Mouse (Mus musculus): ENCODE results near the gene Flywch1.

The Flywch1 gene

GRCm38 (mm10) chr17:23778447-23778846 lies 7.0 kb upstream of the Flywch1 start:
- CTCF ChIA-PET: no interaction called here

- CTCF ChIA-PET: no interaction called here
Observed at GRCm38 (mm10) chr17:23777141-23777540, 5.7 kb upstream of the Flywch1 start.

- CTCF ChIA-PET: no interaction called here
Observed at GRCm38 (mm10) chr17:23776216-23776615, 4.8 kb upstream of the Flywch1 start.

- CTCF ChIA-PET: interaction anchor here (1.0 to 1.4 kb wide), 3 partner anchors 56 to 68 kb away, joined by 3 to 5 read pairs (median 4); no protein-coding TSS in a partner anchor
Observed at GRCm38 (mm10) chr17:23774090-23774489, 2.7 kb upstream of the Flywch1 start.

GRCm38 (mm10) chr17:23773676-23774075 lies 2.3 kb upstream of the Flywch1 start:
- CTCF ChIA-PET: interaction anchor here (0.9 to 1.4 kb wide), 4 partner anchors 57 to 76 kb away, joined by 3 to 5 read pairs (median 4); no protein-coding TSS in a partner anchor

GRCm38 (mm10) chr17:23772219-23772556 lies 786 bp upstream of the Flywch1 start:
- CTCF ChIA-PET: interaction anchor here (0.8 kb wide), 1 partner anchor 24 kb away, joined by 3 read pairs; no protein-coding TSS in a partner anchor

- CTCF ChIA-PET: interaction anchor here (1.2 kb wide), 1 partner anchor 31 kb away, joined by 3 read pairs; no protein-coding TSS in a partner anchor
Observed at GRCm38 (mm10) chr17:23770896-23771283, 512 bp downstream of the Flywch1 start.

- CTCF ChIA-PET: interaction anchor here (0.7 to 1.2 kb wide), 2 partner anchors 28 to 31 kb away, joined by 3 read pairs; no protein-coding TSS in a partner anchor
Observed at GRCm38 (mm10) chr17:23770493-23770892, 909 bp downstream of the Flywch1 start.

GRCm38 (mm10) chr17:23762976-23763375 lies 8.4 kb downstream of the Flywch1 start:
- CTCF ChIA-PET: no interaction called here

- CTCF ChIA-PET: no interaction called here
Observed at GRCm38 (mm10) chr17:23761155-23761554, 10.2 kb downstream of the Flywch1 start.

- CTCF ChIA-PET: no interaction called here
Observed at GRCm38 (mm10) chr17:23760231-23760630, 11.2 kb downstream of the Flywch1 start.

GRCm38 (mm10) chr17:23758801-23759200 lies 12.6 kb downstream of the Flywch1 start:
- CTCF ChIA-PET: interaction anchor here (0.7 kb wide), 1 partner anchor 85 kb away, joined by 5 read pairs; the partner anchor contains the start of genes Prss32 and Prss41

- CTCF ChIA-PET: no interaction called here
Observed at GRCm38 (mm10) chr17:23757581-23757980, 13.8 kb downstream of the Flywch1 start.

GRCm38 (mm10) chr17:23755689-23756088 lies 15.7 kb downstream of the Flywch1 start:
- CTCF ChIA-PET: interaction anchor here (1.2 kb wide), 1 partner anchor 16 kb away, joined by 3 read pairs; no protein-coding TSS in a partner anchor

GRCm38 (mm10) chr17:23749400-23750191 lies 21.8 kb downstream of the Flywch1 start:
- CTCF ChIA-PET: interaction anchor here (0.6 to 1.1 kb wide), 3 partner anchors 105 to 124 kb away, joined by 3 to 4 read pairs (median 3); no protein-coding TSS in a partner anchor

- CTCF ChIA-PET: interaction anchor here (0.7 to 1.1 kb wide), 3 partner anchors 27 to 108 kb away, joined by 3 read pairs; no protein-coding TSS in a partner anchor
Observed at GRCm38 (mm10) chr17:23748631-23749391, 22.6 kb downstream of the Flywch1 start.

- CTCF ChIA-PET: interaction anchor here (0.6 kb wide), 1 partner anchor 56 kb away, joined by 5 read pairs; no protein-coding TSS in a partner anchor
Observed at GRCm38 (mm10) chr17:23748026-23748425, 23.4 kb downstream of the Flywch1 start.

GRCm38 (mm10) chr17:23747471-23747870 lies 23.9 kb downstream of the Flywch1 start:
- CTCF ChIA-PET: no interaction called here

- CTCF ChIA-PET: interaction anchor here (0.7 kb wide), 1 partner anchor 91 kb away, joined by 5 read pairs; no protein-coding TSS in a partner anchor
Observed at GRCm38 (mm10) chr17:23746767-23747166, 24.6 kb downstream of the Flywch1 start.

GRCm38 (mm10) chr17:23746311-23746710 lies 25.1 kb downstream of the Flywch1 start:
- CTCF ChIA-PET: no interaction called here

GRCm38 (mm10) chr17:23745301-23746251 lies 25.8 kb downstream of the Flywch1 start, which contains the start of gene Kremen2:
Gene Kremen2, minus strand, starts transcription at chr17:23745833.
- CTCF ChIA-PET: no interaction called here

Measured in spleen, embryonic (tissue).